Mouse (Mus musculus): ENCODE results near the gene Tas2r126. TPM values are rescaled to one million over a fixed set of nuclear protein-coding genes. Genes with fewer than 3 reads are reported as not detected.

Tas2r126 gene
- total RNA-seq, 2 experiments from 2014 or later, result not detected

DNA sequence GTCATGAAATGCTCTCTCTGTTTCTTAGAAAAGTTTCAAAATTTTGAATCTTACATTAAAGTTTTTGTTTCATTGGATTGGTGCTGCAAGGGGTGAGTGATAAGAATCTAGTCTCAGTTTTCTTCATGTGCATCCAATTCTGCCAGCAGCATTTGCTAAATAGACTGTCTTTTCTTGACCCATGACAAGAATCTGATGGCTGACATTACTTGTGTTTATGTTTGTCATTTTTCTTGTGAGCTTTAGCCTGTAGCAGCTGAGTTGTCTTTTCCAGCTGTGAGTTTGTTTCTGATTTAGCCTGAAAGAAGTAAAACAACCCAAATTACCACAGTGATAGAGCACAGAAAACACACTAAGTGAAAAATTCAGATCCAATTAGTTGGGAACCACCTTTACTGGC, 50.3 kb downstream of the Tas2r126 start:
- DNase-seq (ENCODE audit: low spot score in 2 of 2), result no peak

Other genes with a start within 250 kb of the Tas2r126 start
- not detected for gene Tas2r144, start 219.2 kb upstream of the Tas2r126 start, total RNA-seq (2021)
- gene Gstk1, start 188.6 kb upstream of the Tas2r126 start, total RNA-seq (2021), result 10 to 100 TPM; 10.3 to 13.3 TPM
- gene Tmem139, start 172.6 kb upstream of the Tas2r126 start, total RNA-seq (2021), result not detected
- 10 to 100 TPM; 17.4 to 24.0 TPM for gene Casp2, start 169.6 kb upstream of the Tas2r126 start, total RNA-seq (2021)
- gene Clcn1, start 147.8 kb upstream of the Tas2r126 start, total RNA-seq (2021), result 1 to 10 TPM; 2.8 to 3.6 TPM
- 10 to 100 TPM; 80.2 to 82.8 TPM for gene Fam131b, start 109.9 kb upstream of the Tas2r126 start, total RNA-seq (2021)
- gene Zyx, start 84.9 kb upstream of the Tas2r126 start, total RNA-seq (2021), result 10 to 100 TPM; 39.5 to 40.3 TPM
- under 1 TPM; 0.13 to 0.20 TPM for gene Epha1, start 61.3 kb upstream of the Tas2r126 start, total RNA-seq (2021)
- gene Tas2r143, start 34.3 kb upstream of the Tas2r126 start, total RNA-seq (2021), result not detected
- not detected for gene Tas2r135, start 29.1 kb upstream of the Tas2r126 start, total RNA-seq (2021)
- not detected for gene Olfr458, start 30.7 kb downstream of the Tas2r126 start, total RNA-seq (2021)
- gene Olfr457, start 41.8 kb downstream of the Tas2r126 start, total RNA-seq (2021), result not detected
- not detected for gene Olfr456, start 52.7 kb downstream of the Tas2r126 start, total RNA-seq (2021)
- gene Olfr455, start 113.1 kb downstream of the Tas2r126 start, total RNA-seq (2021), result not detected
- gene Tcaf3, start 163.2 kb downstream of the Tas2r126 start, total RNA-seq (2021), result not detected
- gene Tcaf2, start 210.7 kb downstream of the Tas2r126 start, total RNA-seq (2021), result under 1 TPM; 0.50 to 0.61 TPM